Mouse (Mus musculus) lung, embryonic 15.5 days (tissue): Measurements from ENCODE around the gene Elp5. TPM values are rescaled to one million over a fixed set of nuclear protein-coding genes. Genes with fewer than 3 reads are reported as not detected.

ENCODE experiments used
- ATAC-seq: fragments of 200-750 bp; cut with Nextera tagmentation; 2 replicates; pipeline ENCODE4 v1.8.0; 2017; ENCODE audit warnings: moderate number of reproducible peaks, borderline replicate concordance; ENCODE audit not compliant: low FRiP score, low TSS enrichment; ENCODE audit errors: extremely low read depth
- H3K27ac ChIP-seq: fragments of 300-500 bp; sonication (generic); 2 replicates; pipeline ENCODE4 v1.5.1; 2015; ENCODE audit warnings: moderate library complexity, mild to moderate bottlenecking, inconsistent platforms
- H3K27me3 ChIP-seq: fragments of 300-500 bp; sonication (generic); 2 replicates; pipeline ENCODE4 v1.6.1; 2015; ENCODE audit warnings: inconsistent platforms
- H3K36me3 ChIP-seq: fragments of 300-500 bp; sonication (generic); 2 replicates; pipeline ENCODE4 v1.6.1; 2015; ENCODE audit warnings: inconsistent platforms
- H3K4me1 ChIP-seq: fragments of 300-500 bp; sonication (generic); 2 replicates; pipeline ENCODE4 v1.6.1; 2015; ENCODE audit warnings: inconsistent platforms
- H3K4me2 ChIP-seq: fragments of 300-500 bp; sonication (generic); 2 replicates; pipeline ENCODE4 v1.6.1; 2015; ENCODE audit warnings: inconsistent platforms, mild to moderate bottlenecking, moderate library complexity
- H3K4me3 ChIP-seq: fragments of 300-500 bp; sonication (generic); 2 replicates; pipeline ENCODE4 v1.5.1; 2015; ENCODE audit warnings: mild to moderate bottlenecking, inconsistent platforms
- H3K9ac ChIP-seq: fragments of 300-500 bp; sonication (generic); 2 replicates; pipeline ENCODE4 v1.6.1; 2015; ENCODE audit warnings: inconsistent platforms
- H3K9me3 ChIP-seq: fragments of 300-500 bp; sonication (generic); 2 replicates; pipeline ENCODE4 v1.6.1; 2016; ENCODE audit warnings: inconsistent platforms
- WGBS: fragments of 180-500 bp; shearing (Covaris S2); methylation state at CpG from one replicate; pipeline ENCODE4 v1.1.7; 2015; 5-methylcytosine and 5-hydroxymethylcytosine counted together
- polyA plus RNA-seq: library from polyadenylated mRNA; unstranded; fragments of >200 nt; fragmentation: Nextera tagmentation; extraction: Ambion mirVana; gene quantifications from 2 replicates; pipeline ENCODE4 v1.2.1, GENCODE M21; 2015

Gene Elp5
- polyA plus RNA-seq, 1 experiment from 2014 or later = 106 TPM

GRCm38 (mm10) chr11:69998567-69999491, 16.5 kb upstream of the Elp5 start:
- Histone ChIP-seq H3K9me3 (no peaks in the 10 kb centered on the region), H3K4me2 (no peak overlapping the region), H3K4me3 (no peak overlapping the region), H3K27me3 (no peaks in the 10 kb centered on the region), H3K36me3 (peaks cover 33% of the 10 kb centered on the region), H3K27ac (no peak overlapping the region), H3K4me1 (peaks cover 45% of the 10 kb centered on the region), H3K9ac (no peak overlapping the region)
- 88% methylated on average over 27 of the region's 27 CpGs for WGBS
- ATAC-seq = no peak

- under 1% methylated on average over 34 of the region's 44 CpGs for WGBS
- Histone ChIP-seq H3K4me3 (peak overlapping the region; percentile 97), H3K27me3 (no peaks in the 10 kb centered on the region)
Measured at GRCm38 (mm10) chr11:69997070-69997509, 14.8 kb upstream of the Elp5 start.

GRCm38 (mm10) chr11:69996161-69997061, 14.1 kb upstream of the Elp5 start:
- no peaks in the 10 kb centered on the region for H3K27me3 ChIP-seq
- no peaks in the 10 kb centered on the region for H3K9me3 ChIP-seq
- WGBS = under 1% methylated on average over 65 of the region's 66 CpGs
- peak overlapping the region; percentile 97 for H3K4me3 ChIP-seq
- H3K4me2 ChIP-seq = peak overlapping the region; percentile 55
- ATAC-seq = peak; percentile 9; the same call in 1 of the 2 replicates
- peaks cover 31% of the 10 kb centered on the region for H3K4me1 ChIP-seq
- peak overlapping the region; percentile 99 for H3K27ac ChIP-seq
- H3K9ac ChIP-seq = peak overlapping the region; percentile 100
- H3K36me3 ChIP-seq = peaks cover 40% of the 10 kb centered on the region

More at GRCm38 (mm10) chr11:69997070-69997509, 14.8 kb upstream of the Elp5 start:
- Histone ChIP-seq H3K4me2 (peak overlapping the region; percentile 55), H3K9ac (peak overlapping the region; percentile 100), H3K27ac (peak overlapping the region; percentile 99), H3K9me3 (no peaks in the 10 kb centered on the region), H3K36me3 (peaks cover 40% of the 10 kb centered on the region), H3K4me1 (peaks cover 38% of the 10 kb centered on the region)
- ATAC-seq = peak; percentile 60

GRCm38 (mm10) chr11:69995391-69995960, 13.2 kb upstream of the Elp5 start, which contains the start of gene Phf23:
Gene Phf23 (plus strand): TSS chr11:69995777.
- under 1% methylated on average over 36 of the region's 36 CpGs for WGBS
- H3K9me3 ChIP-seq = no peaks in the 10 kb centered on the region
- peak within 1 kb of the TSS; percentile 55 for H3K4me2 ChIP-seq
- ATAC-seq = peak; percentile 82
- H3K27ac ChIP-seq = peak within 1 kb of the TSS; percentile 99
- no peaks in the 10 kb centered on the region for H3K27me3 ChIP-seq
- H3K4me1 ChIP-seq = peaks cover 32% of the 10 kb centered on the region
- H3K36me3 ChIP-seq = peaks cover 40% of the 10 kb centered on the region
- H3K4me3 ChIP-seq = peak within 1 kb of the TSS; percentile 97
- H3K9ac ChIP-seq = peak within 1 kb of the TSS; percentile 100

GRCm38 (mm10) chr11:69994401-69995090, 12.2 kb upstream of the Elp5 start:
- Histone ChIP-seq H3K4me3 (peak overlapping the region; percentile 97; the same call in 1 of the 2 replicates), H3K4me1 (peaks cover 33% of the 10 kb centered on the region), H3K4me2 (peak overlapping the region; percentile 38), H3K27ac (no peak overlapping the region), H3K9me3 (no peaks in the 10 kb centered on the region), H3K36me3 (peaks cover 42% of the 10 kb centered on the region), H3K27me3 (no peaks in the 10 kb centered on the region), H3K9ac (no peak overlapping the region)
- WGBS = 83% methylated on average over 11 of the region's 11 CpGs
- no peak for ATAC-seq

- Histone ChIP-seq H3K27ac (no peak overlapping the region), H3K4me3 (peak overlapping the region; percentile 84), H3K4me2 (peak overlapping the region; percentile 72), H3K36me3 (peaks cover 42% of the 10 kb centered on the region), H3K27me3 (no peaks in the 10 kb centered on the region), H3K9ac (peak overlapping the region; percentile 87; the same call in 1 of the 2 replicates), H3K4me1 (peaks cover 30% of the 10 kb centered on the region), H3K9me3 (no peaks in the 10 kb centered on the region)
- ATAC-seq = no peak
- 81% methylated on average over 3 of the region's 3 CpGs for WGBS
Measured at GRCm38 (mm10) chr11:69992932-69993331, 10.6 kb upstream of the Elp5 start.

- no peak for ATAC-seq
- H3K4me1 ChIP-seq = peaks cover 24% of the 10 kb centered on the region
- H3K27me3 ChIP-seq = no peaks in the 10 kb centered on the region
- H3K4me3 ChIP-seq = peak overlapping the region; percentile 84
- H3K4me2 ChIP-seq = peak overlapping the region; percentile 72
- H3K27ac ChIP-seq = no peak overlapping the region; the same call in 1 of the 2 replicates
- 74% methylated on average over 10 of the region's 10 CpGs for WGBS
- peaks cover 44% of the 10 kb centered on the region for H3K36me3 ChIP-seq
- H3K9ac ChIP-seq = peak overlapping the region; percentile 87
- no peaks in the 10 kb centered on the region for H3K9me3 ChIP-seq
Measured at GRCm38 (mm10) chr11:69992396-69992795, 10.1 kb upstream of the Elp5 start.

- H3K9ac ChIP-seq = peak overlapping the region; percentile 87
- peak overlapping the region; percentile 72 for H3K4me2 ChIP-seq
- H3K27ac ChIP-seq = peak overlapping the region; percentile 96
- H3K36me3 ChIP-seq = peaks cover 51% of the 10 kb centered on the region
- H3K27me3 ChIP-seq = no peaks in the 10 kb centered on the region
- ATAC-seq = no peak
- peak overlapping the region; percentile 84 for H3K4me3 ChIP-seq
- WGBS = 0% methylated on average over 15 of the region's 15 CpGs
- H3K9me3 ChIP-seq = no peaks in the 10 kb centered on the region
- peaks cover 23% of the 10 kb centered on the region for H3K4me1 ChIP-seq
Measured at GRCm38 (mm10) chr11:69991711-69992110, 9.4 kb upstream of the Elp5 start.

- WGBS = under 1% methylated on average over 40 of the region's 40 CpGs
Measured at GRCm38 (mm10) chr11:69990850-69991691, 8.8 kb upstream of the Elp5 start, which contains the start of gene Gabarap. Gene Gabarap (plus strand): TSS chr11:69991143.

GRCm38 (mm10) chr11:69989949-69990348, 7.6 kb upstream of the Elp5 start:
- H3K27ac ChIP-seq = peak overlapping the region; percentile 96
- no peaks in the 10 kb centered on the region for H3K9me3 ChIP-seq
- no peaks in the 10 kb centered on the region for H3K27me3 ChIP-seq
- no peak overlapping the region for H3K4me2 ChIP-seq
- 0 out of 2 replicates have a peak, but pooled peaks have one; percentile 25 for ATAC-seq
- H3K4me3 ChIP-seq = no peak overlapping the region
- peaks cover 67% of the 10 kb centered on the region for H3K36me3 ChIP-seq
- H3K9ac ChIP-seq = no peak overlapping the region
- peaks cover 23% of the 10 kb centered on the region for H3K4me1 ChIP-seq
- WGBS = 90% methylated on average over 8 of the region's 8 CpGs

More at GRCm38 (mm10) chr11:69990850-69991691, 8.8 kb upstream of the Elp5 start, which contains the start of gene Gabarap:
- ATAC-seq = peak; percentile 73
- no peaks in the 10 kb centered on the region for H3K27me3 ChIP-seq
- H3K4me1 ChIP-seq = peaks cover 23% of the 10 kb centered on the region
- H3K4me2 ChIP-seq = peak within 1 kb of the TSS; percentile 72
- peak within 1 kb of the TSS; percentile 96 for H3K27ac ChIP-seq
- peaks cover 58% of the 10 kb centered on the region for H3K36me3 ChIP-seq
- peak within 1 kb of the TSS; percentile 84 for H3K4me3 ChIP-seq
- H3K9me3 ChIP-seq = no peaks in the 10 kb centered on the region
- H3K9ac ChIP-seq = peak within 1 kb of the TSS; percentile 87
